Comparison of ENCODE assay signal across 17 mouse cellular contexts in the genomic region with DNA sequence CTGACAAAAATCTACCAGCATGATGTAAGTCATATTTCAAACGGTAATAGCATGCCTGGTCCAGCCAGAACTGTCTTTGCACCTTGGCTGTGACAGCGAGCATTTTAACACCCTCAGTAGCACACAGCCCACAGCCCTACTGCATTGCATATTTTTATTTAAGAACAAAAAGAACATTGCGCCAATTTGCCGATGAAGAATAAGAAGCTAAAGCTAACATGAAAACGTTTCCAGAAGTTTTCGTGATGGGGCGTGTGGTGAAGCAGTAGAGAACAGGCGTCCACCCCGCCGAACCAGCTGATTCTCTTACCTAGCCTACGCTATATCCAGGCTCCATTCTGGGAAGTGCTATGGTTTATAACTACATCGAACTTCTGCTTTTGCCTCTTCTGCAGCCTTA.
DNase-seq lines count a peak whose midpoint lies in the region; ATAC-seq and TF ChIP-seq lines count a peak whose summit lies in the region.
"Had no signal": no experiment of that assay in that cellular context is flagged by ENCODE, and none has a peak within 500 bp of the region (broad histone marks: within the 10 kb centered on the region; RNA-seq: fewer than 3 reads in every experiment).

No protein-coding gene starts in this region.

- peak overlapping the region; percentile 65 for H3K27ac ChIP-seq in left cerebral cortex, adult 2 months
- H3K27ac ChIP-seq: embryonic facial prominence, embryonic 12.5 days; forebrain, embryonic 15.5 days; hindbrain, embryonic 15.5 days had no signal

- ATAC-seq in megakaryocyte, adult 5-6 weeks (ENCODE audit: poor library complexity, severe bottlenecking), result no peak
- ATAC-seq: forebrain, embryonic 15.5 days had no signal

- intact Hi-C loops in left cerebral cortex, adult 2 months (cut with DNase I), result loop anchor here (1.0 to 5.0 kb wide), 3 partner anchors 74 to 184 kb away; no protein-coding TSS in a partner anchor
- intact Hi-C loops in left cerebral cortex, postnatal 36 days (cut with DNase I), result no loop called here
- intact Hi-C loops in heart, postnatal 36 days (cut with DNase I), result no loop called here

- peak; percentile 63 to 71 for DNase-seq in frontal cortex, adult 2 months (ENCODE audit: extremely low spot score in 1 of 2, low spot score in 1 of 2)
- DNase-seq in frontal cortex, postnatal 25 days (ENCODE audit: low spot score in 2 of 2), result no peak
- DNase-seq in right cerebral cortex, adult 18-20 months, result peak; percentile 72
- no peak for DNase-seq in right cerebral cortex, postnatal 14 days
- peak; percentile 25 to 42 for DNase-seq in left cerebral cortex, adult 2 months (ENCODE audit: extremely low spot score in 1 of 2, low spot score in 2 of 2)
- peak; percentile 49 to 64 for DNase-seq in left cerebral cortex, postnatal 36 days (ENCODE audit: low spot score in 2 of 2)
- no peak for DNase-seq in heart, postnatal 36 days
- DNase-seq: adrenal gland, postnatal 10 days; cerebellum, adult 11-12 months; cerebellum, adult 9-10 months; cerebellum, postnatal 25 days; gastrocnemius, postnatal 25 days had no signal

- H3K4me3 ChIP-seq in left cerebral cortex, adult 2 months, result no peak overlapping the region
- H3K4me3 ChIP-seq: embryonic facial prominence, embryonic 12.5 days; forebrain, embryonic 15.5 days; heart, embryonic 12.5 days; hindbrain, embryonic 15.5 days had no signal

- no peak for TF ChIP-seq CTCF in left cerebral cortex, adult 2 months (IDR thresholded peaks at IDR 0.05)

Comparison
In these comparisons a context has a peak if more than half of its experiments do, and no peak if none do; other contexts are left out.
1. DNase-seq: peak in frontal cortex, adult 2 months (2 of 2), right cerebral cortex, adult 18-20 months (single experiment), left cerebral cortex, adult 2 months (2 of 2) and left cerebral cortex, postnatal 36 days (2 of 2); none in frontal cortex, postnatal 25 days (0 of 2), right cerebral cortex, postnatal 14 days (single experiment) and heart, postnatal 36 days (0 of 2).